Mouse (Mus musculus) naive thymus-derived CD4-positive, alpha-beta T cell, adult 2 months (primary cell): ENCODE data around the gene Klhl31.

Source experiments
- DNase-seq: peaks from one replicate; pipeline ENCODE4 v3.0.0-alpha.2; 2011; ENCODE audit warnings: low read depth

Gene Klhl31

GRCm38 (mm10) chr9:77706515-77706914 lies 70.2 kb downstream of the Klhl31 start:
- DNase-seq: no peak

DNA sequence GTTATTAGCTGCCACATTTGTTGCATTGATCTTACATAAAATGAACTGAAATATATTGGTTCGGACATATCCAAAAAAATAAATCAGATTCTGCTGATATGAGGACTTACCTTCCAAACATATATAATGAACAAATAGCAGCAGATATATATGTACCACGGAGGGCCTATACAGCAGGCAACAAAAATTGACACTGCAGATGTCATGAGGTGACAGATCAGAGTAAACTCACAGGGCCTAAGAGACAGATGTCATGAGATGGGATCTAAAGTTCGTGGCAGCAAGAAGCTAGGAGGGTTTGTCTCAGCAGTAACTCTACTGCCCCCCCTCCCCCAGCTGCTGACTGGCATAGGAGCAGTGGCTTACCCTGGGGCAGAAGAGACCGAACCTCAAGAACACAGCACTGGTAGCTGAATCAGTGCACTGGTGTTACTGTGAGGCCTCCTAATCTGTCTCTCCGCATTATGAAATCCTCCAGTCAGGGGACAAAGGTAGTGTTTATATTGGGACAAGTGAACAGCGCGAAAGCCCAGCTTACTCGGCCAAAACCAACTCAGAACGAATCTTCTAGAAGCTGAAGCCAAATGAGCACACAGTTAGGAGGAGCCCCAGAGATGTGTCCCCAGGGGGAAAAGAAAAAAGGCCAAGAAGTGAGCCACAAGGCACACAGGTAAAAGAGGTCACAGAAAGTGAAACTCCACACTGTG lies 71.3 kb downstream of the Klhl31 start:
- no peak for DNase-seq

GRCm38 (mm10) chr9:77708950-77709349 lies 72.7 kb downstream of the Klhl31 start:
- no peak for DNase-seq
